Mouse (Mus musculus) CD4-positive helper T cell, adult 2 months (primary cell): Measurements from ENCODE around the gene Bmper.

Experiments used
- DNase-seq: peaks from one replicate; pipeline ENCODE4 v3.0.0-alpha.2; 2012; ENCODE audit warnings: low read depth, missing footprints, low spot score

Bmper gene

DNA sequence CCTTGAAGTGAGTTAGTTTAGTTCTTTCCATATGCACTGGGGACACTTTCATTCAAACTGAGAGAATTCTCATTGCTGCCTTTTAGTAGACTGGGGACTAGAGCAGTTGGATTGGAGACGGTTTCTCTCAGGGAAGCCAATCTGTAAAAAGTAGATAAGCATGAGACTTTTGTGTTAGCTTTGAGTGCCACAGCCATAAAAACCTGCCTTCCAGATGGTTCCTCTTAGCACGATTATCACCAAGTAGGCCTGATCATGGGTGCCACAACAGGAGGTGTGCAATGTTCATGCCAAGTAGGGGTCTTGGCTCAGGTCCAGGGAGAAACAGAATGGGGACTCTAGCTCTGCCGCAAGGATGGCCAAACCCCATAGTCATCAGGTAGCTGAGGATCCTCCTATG, 210.4 kb downstream of the Bmper start:
- no peak for DNase-seq

GRCm38 (mm10) chr9:23436751-23437150, 213.9 kb downstream of the Bmper start:
- DNase-seq: no peak

GRCm38 (mm10) chr9:23438662-23439061, 215.8 kb downstream of the Bmper start:
- no peak for DNase-seq

GRCm38 (mm10) chr9:23442168-23442567, 219.3 kb downstream of the Bmper start:
- no peak for DNase-seq

- no peak for DNase-seq
Observed at GRCm38 (mm10) chr9:23444975-23445374, 222.1 kb downstream of the Bmper start.

GRCm38 (mm10) chr9:23447271-23447961, 224.5 kb downstream of the Bmper start:
- no peak for DNase-seq

DNA sequence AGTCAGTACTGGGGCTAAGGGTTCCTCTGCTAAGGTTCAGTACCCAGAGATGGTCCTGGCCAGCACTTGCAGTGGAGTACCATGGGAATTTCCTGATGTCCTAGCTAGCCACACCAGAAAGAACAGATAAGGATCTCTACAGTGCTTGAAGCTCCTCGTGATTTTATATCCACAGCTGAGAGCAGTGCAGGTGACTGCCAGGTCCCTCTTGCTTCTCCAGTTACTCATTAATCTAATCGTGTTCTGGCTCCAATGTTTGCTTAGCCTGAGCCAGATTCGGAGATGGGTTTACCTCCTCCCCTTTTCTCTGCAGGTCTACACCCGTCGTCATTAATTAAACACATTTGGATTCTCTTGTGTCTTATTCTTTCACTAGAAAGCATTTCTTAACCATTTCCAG, 230.4 kb downstream of the Bmper start:
- no peak for DNase-seq

DNA sequence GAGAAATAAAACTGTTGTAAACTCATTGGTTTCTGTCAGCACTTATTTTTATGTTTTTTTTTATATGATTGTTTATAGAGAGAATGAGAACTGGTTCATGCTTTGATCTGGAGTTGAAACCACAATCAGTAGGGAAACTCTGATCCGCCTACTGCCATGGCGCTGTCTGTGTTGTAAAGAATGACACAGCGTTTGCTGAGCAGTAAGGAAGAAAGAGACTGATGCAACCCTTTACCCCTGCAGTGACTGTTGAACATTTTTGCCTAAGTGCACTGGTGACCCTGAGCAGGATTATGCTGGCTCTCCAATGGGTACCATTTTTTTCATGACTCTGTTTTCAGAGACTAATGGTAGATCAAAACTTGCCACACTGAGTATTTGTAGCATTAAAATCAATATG, 234.3 kb downstream of the Bmper start:
- DNase-seq: no peak

- DNase-seq: no peak
Observed at GRCm38 (mm10) chr9:23460721-23461120, 237.8 kb downstream of the Bmper start.

DNA sequence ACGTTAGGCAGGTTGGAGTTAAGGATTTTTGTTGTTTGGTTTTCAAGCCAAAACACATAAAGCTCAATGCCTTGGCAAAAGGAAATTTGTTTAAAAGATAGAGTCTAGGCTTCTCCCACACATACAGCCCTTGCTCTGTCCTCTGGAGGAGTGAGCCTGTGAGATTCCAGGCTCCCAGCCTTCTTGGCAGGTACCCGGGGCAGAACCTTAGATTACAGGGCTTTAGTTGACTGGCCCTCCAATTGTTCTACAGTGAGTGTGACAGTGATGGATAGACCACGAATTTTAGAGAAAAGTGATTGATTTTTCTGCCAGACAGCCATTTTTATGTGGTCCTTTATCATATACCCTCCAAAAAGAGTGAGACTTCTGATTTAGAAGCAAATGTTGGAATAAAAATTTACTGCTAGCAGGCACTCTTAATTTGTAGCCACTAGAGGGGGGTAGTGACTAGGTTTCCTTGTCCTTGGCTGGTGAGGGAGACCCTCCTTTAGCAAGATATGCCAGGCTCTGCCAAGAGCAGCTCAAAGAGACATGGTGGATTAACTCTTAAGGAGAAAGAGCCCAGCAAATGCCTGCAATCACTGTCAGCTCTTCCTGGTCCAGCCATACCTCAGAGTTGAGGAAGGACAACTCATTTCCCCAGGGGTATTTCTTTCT, 240.2 kb downstream of the Bmper start:
- DNase-seq: no peak

GRCm38 (mm10) chr9:23464981-23465630, 242.2 kb downstream of the Bmper start:
- no peak for DNase-seq

- DNase-seq: no peak
Observed at GRCm38 (mm10) chr9:23469886-23470285, 247.0 kb downstream of the Bmper start.

GRCm38 (mm10) chr9:23485851-23486250, 263.0 kb downstream of the Bmper start:
- no peak for DNase-seq

- no peak for DNase-seq
Observed at GRCm38 (mm10) chr9:23486725-23487378, 264.0 kb downstream of the Bmper start.

DNA sequence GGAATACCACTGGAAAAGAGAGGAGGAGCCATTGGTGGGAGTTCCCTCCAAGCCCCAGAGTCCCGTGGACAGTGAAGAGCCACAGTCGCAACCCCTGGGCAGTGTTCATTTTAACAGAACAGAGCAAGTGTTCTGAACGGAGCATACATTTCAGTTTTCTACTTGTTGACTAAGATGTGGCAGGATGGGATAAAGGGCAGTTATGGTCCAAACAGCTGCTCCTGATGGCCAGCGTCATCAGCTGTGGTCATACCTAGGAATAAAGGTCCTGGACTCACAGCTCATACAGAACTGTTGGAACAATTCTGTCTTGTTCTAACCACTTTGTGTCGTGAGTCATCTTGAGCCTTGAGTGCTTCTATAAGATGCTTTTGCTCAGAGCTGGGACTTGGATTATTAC, 265.4 kb downstream of the Bmper start:
- no peak for DNase-seq

DNA sequence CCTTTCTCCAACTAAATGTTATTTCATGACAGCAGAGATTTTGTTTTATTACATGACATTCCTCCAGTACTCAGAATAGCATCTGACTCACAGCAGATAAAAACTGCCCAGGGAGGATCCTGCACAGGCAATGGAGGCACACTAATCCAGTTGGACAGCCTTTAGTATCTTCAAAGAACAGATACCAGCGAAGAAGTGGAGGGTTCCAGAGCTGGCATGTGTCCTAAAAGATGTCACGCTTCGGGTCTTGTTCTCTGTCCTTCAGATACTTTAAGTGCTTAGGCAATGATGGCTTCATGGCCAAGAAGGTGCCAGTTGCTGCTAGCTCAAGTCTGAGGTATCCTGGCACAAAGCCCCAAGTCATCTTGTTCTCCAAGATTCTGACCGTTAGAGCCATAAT, 272.5 kb downstream of the Bmper start:
- DNase-seq: no peak

- DNase-seq: no peak
Observed at GRCm38 (mm10) chr9:23497626-23498025, 274.8 kb downstream of the Bmper start.

- no peak for DNase-seq
Observed at GRCm38 (mm10) chr9:23533870-23534269, 311.0 kb downstream of the Bmper start.
